Mouse (Mus musculus): ENCODE results near the gene Sh3rf3.

Gene Sh3rf3

GRCm38 (mm10) chr10:58855199-58855751, 42.1 kb downstream of the Sh3rf3 start:
- DNase-seq: no peak

GRCm38 (mm10) chr10:58855814-58856213, 42.7 kb downstream of the Sh3rf3 start:
- no peak for DNase-seq

- DNase-seq: no peak
Observed at GRCm38 (mm10) chr10:58856742-58857141, 43.6 kb downstream of the Sh3rf3 start.

GRCm38 (mm10) chr10:58864735-58865134, 51.6 kb downstream of the Sh3rf3 start:
- DNase-seq: no peak

- no peak for DNase-seq
Observed at GRCm38 (mm10) chr10:58867536-58867935, 54.4 kb downstream of the Sh3rf3 start.

- no peak for DNase-seq
Observed at GRCm38 (mm10) chr10:58869836-58870235, 56.7 kb downstream of the Sh3rf3 start.

GRCm38 (mm10) chr10:58871149-58871820, 58.1 kb downstream of the Sh3rf3 start:
- no peak for DNase-seq

- no peak for DNase-seq
Observed at GRCm38 (mm10) chr10:58871821-58872577, 58.8 kb downstream of the Sh3rf3 start.

GRCm38 (mm10) chr10:58877835-58878234, 64.7 kb downstream of the Sh3rf3 start:
- DNase-seq: no peak

- no peak for DNase-seq
Observed at GRCm38 (mm10) chr10:58878636-58879035, 65.5 kb downstream of the Sh3rf3 start.

- no peak for DNase-seq
Observed at GRCm38 (mm10) chr10:58882741-58883140, 69.6 kb downstream of the Sh3rf3 start.

GRCm38 (mm10) chr10:58885351-58885750, 72.2 kb downstream of the Sh3rf3 start:
- DNase-seq: no peak

- no peak for DNase-seq
Observed at GRCm38 (mm10) chr10:58885816-58886215, 72.7 kb downstream of the Sh3rf3 start.

- no peak for DNase-seq
Observed at GRCm38 (mm10) chr10:58890671-58891439, 77.7 kb downstream of the Sh3rf3 start.

GRCm38 (mm10) chr10:58895431-58895830, 82.3 kb downstream of the Sh3rf3 start:
- no peak for DNase-seq

- no peak for DNase-seq
Observed at GRCm38 (mm10) chr10:58897009-58897543, 83.9 kb downstream of the Sh3rf3 start.

GRCm38 (mm10) chr10:58905253-58905652, 92.1 kb downstream of the Sh3rf3 start:
- no peak for DNase-seq

GRCm38 (mm10) chr10:58907001-58907443, 93.9 kb downstream of the Sh3rf3 start:
- DNase-seq: no peak

GRCm38 (mm10) chr10:58908451-58908850, 95.3 kb downstream of the Sh3rf3 start:
- DNase-seq: no peak

- no peak for DNase-seq
Observed at GRCm38 (mm10) chr10:58915301-58916245, 102.4 kb downstream of the Sh3rf3 start.

- no peak for DNase-seq
Observed at GRCm38 (mm10) chr10:58921643-58922188, 108.6 kb downstream of the Sh3rf3 start.
